Mouse (Mus musculus) brain, embryonic 14.5 days (tissue): ENCODE measurements around the gene Olfr544.

Source experiments
- CTCF ChIP-seq: fragments of 200-500 bp; IDR thresholded peaks from 2 replicates; pipeline ENCODE4 v1.5.1; 2012; ENCODE audit warnings: inconsistent platforms, mild to moderate bottlenecking, moderate library complexity, borderline replicate concordance; ENCODE audit not compliant: insufficient read depth, insufficient read length; ENCODE audit errors: extremely low read depth
- POLR2A ChIP-seq: fragments of 200-500 bp; IDR thresholded peaks from 2 replicates; pipeline ENCODE4 v1.6.1; 2012; ENCODE audit warnings: mild to moderate bottlenecking, inconsistent platforms, borderline replicate concordance; ENCODE audit not compliant: poor library complexity, insufficient read depth, insufficient read length, severe bottlenecking; ENCODE audit errors: extremely low read depth

- TF ChIP-seq POLR2A, result no peak
- no peak for TF ChIP-seq CTCF
Observed at GRCm38 (mm10) chr7:102516261-102517050, 28.3 kb upstream of the Olfr544 start.
